Mouse (Mus musculus): ENCODE measurements around the gene Atp11a. TPM values are rescaled to one million over a fixed set of nuclear protein-coding genes. Genes with fewer than 3 reads are reported as not detected.

Atp11a gene
- polyA plus RNA-seq (2012; rRNA removed), result 128 and 141 TPM in 2 replicates

DNA sequence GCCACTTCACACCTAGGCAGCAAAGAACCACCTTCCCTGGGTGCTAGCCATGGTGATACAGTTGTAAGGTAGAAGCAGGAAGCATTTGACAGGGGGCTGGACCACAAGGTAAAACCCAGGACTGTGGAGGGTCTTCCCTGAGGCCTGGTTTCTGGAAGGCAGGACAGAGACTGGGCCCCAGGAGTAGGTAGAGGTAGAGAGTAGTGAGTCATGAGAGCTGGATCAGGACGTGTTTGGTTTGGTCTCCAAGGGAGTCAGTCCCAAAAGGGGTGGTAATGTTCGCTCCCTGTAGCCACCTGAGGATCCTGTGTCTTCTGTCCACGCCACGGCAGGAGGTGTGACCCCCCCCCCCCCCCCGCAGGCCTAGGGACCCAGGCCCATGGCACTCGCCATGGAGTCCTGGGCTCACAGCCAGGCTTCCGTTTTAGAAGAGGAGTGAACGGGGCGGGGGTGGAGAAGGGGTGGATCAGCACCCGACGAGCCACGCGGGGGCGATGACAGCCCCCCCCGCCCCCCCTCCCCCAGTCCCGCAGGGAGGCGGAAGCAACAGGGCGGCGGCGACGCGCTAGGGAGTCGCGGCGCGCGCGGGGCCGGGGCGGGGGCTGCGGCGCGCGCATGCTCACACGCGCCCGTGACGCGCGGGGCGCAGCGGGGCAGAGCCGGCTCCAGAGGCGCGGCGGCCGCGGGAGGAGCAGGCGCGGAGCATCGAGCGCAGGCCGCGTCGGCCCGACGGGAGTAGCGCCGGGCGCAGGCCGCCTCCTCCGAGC, at the start of gene Atp11a:
Atp11a (plus strand) TSS at position 624 of the 767 bp plus-strand sequence.
- DNase-seq (ENCODE audit: low read depth), result no peak

- no peak for DNase-seq (ENCODE audit: low read depth)
Observed at GRCm38 (mm10) chr8:12711623-12712022, 45.2 kb upstream of the Atp11a start.

GRCm38 (mm10) chr8:12715861-12716585, 40.8 kb upstream of the Atp11a start:
- DNase-seq (ENCODE audit: low read depth), result no peak

DNA sequence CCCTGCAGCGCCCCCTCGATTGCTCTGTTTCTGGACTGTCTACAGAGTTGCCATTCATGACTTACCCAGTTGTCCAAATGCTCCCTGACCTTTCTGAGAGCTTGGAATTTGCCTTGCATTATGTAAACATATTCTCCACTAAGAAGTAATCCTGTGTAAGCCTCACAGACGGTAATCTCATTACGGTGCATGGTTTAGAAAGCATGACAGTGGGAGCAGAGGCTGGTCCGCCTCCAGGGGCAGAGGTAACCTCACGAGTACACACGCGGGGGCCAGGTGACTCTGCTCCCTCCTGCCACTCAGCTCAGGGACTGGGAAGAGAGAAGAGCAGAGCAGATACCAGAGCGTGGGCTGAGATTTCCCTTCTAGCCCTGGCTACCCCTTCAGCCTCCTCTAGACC, 37.7 kb upstream of the Atp11a start:
- no peak for DNase-seq (ENCODE audit: low read depth)

DNA sequence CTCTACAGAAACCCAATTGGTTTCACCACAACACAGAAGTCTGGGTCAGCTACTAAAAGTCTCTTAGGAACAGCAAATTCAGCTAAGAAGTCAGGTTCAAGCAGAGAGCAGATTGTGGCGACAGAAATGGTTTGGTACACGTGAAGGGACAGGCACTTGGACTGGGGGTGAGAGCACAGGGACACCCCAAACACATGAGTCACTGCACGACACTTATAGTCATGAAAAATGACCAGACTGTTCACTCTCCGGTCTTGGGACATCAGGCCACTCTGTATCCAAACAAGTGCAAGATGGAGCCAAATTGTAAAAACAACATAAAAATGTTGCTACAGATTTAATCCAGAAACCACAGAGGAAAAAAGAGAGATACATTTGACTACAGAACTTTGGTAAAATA, 28.2 kb upstream of the Atp11a start:
- DNase-seq (ENCODE audit: low read depth), result no peak

GRCm38 (mm10) chr8:12730780-12731179, 26.0 kb upstream of the Atp11a start:
- no peak for DNase-seq (ENCODE audit: low read depth)

DNA sequence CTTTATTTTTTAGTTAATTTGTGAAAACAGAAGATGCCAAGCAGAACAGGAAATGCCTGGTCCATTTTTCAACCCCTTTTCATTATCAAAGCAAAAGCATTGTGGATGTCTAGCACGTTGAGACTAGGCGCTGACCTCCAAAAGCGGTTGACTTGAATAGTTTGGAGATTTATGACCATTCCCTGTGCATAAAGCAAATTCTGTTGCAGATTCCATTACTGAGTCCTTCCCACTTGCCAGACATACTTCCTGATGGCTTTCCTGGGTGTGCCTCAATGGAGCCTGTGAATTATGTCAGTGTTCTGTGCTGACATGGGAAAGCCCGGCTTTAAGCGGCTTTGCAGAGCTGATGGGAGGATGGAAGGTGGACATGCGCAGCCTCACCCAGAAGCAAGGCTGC, 24.4 kb upstream of the Atp11a start:
- DNase-seq (ENCODE audit: low read depth), result no peak

- DNase-seq (ENCODE audit: low read depth), result no peak
Observed at GRCm38 (mm10) chr8:12739113-12739512, 17.7 kb upstream of the Atp11a start.

GRCm38 (mm10) chr8:12743390-12743789, 13.4 kb upstream of the Atp11a start:
- peak; percentile 70 for DNase-seq (ENCODE audit: low read depth)

- DNase-seq (ENCODE audit: low read depth), result no peak
Observed at GRCm38 (mm10) chr8:12748183-12748582, 8.6 kb upstream of the Atp11a start.

GRCm38 (mm10) chr8:12749116-12749515, 7.7 kb upstream of the Atp11a start:
- no peak for DNase-seq (ENCODE audit: low read depth)

DNA sequence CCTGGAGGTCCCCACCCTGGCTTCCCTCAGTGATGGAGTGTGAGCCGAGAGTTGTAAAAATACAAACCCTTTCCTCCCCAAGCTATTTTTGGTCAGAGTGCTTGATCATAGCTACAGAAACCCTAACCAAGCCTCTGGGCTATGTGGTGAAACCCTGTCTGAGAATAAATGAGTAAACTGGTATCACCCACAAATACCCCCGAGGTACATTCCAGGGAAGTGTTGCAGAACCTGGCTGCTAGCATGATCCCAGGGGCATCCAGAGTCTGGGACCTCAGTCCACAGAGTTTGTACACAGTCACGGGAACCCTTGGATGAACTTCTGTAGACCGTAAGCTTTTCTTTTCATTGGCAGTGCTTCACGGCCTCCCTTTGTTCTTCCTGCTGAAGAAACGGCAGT, 3.8 kb upstream of the Atp11a start:
- peak; percentile 19 for DNase-seq (ENCODE audit: low read depth)

DNA sequence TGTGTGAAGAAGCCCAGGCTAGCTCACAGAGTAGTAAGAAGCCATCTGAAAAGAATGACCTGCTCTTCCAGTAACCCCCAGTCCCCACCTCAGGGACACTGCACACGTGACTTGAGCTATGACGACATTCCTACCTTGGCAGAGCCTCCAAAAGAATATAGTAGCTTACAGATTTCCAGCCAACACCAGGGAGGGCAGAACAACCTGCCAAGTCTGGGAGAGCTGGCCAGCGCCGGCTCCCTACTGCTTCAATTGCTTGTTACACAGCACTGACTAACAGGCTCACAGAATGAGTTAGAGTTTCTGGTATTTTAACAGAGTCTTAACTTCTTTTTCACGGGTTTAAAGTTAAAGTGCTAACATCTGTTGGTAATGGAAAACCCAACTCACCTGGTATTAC, 2.7 kb upstream of the Atp11a start:
- peak; percentile 28 for DNase-seq (ENCODE audit: low read depth)

GRCm38 (mm10) chr8:12755312-12755711, 1.5 kb upstream of the Atp11a start:
- DNase-seq (ENCODE audit: low read depth), result no peak

DNA sequence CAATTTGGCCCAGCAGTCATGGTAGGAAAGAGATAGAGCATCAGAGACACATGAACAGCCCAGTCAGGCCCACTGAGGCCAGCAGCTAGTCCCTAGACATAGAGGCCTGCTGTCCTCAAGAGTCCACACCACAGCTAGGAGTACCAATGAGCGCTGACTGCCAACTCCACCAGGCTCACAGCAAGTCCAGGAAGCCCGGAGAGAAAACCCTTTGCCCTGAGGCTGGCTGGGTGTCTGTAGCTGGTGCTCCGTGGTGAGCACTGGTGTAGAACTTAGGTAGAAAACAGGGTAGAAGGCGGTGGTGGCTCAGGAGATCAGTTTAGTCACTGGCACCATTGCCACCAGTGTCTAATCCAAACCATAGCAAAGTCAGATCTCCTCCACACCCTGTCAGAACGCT, 988 bp upstream of the Atp11a start:
- no peak for DNase-seq (ENCODE audit: low read depth)

DNA sequence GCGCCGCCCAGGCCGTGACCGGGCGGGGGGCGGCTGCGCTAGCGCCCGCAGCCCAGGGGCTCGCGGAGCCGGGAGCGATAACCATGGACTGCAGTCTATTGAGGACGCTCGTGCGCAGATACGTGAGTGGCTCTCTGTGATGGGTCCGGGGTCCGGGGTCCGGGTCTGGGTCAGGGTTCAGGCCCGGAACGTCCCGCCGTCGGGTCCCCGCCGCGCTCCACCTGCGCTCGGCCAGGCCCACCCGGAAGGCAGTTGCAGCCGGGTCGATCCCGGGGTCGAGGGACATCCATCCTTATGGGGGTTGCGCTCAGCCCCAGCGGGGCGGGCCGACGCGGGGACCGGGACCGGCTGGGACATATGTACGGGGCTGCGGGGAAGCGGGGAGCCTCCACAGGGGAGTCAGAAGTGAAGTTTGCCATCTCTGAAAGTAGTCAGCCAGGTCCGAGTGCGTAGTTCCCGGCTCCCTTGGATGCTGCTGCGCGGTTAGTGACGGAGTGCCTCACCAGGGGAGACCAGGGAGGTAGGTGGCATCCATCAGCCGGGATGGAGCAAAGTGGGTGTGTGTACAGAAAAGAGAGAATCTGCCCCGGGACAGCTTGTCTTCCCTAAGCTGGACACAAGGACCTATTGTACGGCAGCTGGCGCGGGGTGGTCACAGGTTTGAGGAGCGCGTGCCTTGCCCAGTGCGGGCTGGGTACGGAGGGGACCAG, 572 bp downstream of the Atp11a start:
- no peak for DNase-seq (ENCODE audit: low read depth)

- DNase-seq (ENCODE audit: low read depth), result no peak
Observed at GRCm38 (mm10) chr8:12759963-12760362, 3.1 kb downstream of the Atp11a start.

DNA sequence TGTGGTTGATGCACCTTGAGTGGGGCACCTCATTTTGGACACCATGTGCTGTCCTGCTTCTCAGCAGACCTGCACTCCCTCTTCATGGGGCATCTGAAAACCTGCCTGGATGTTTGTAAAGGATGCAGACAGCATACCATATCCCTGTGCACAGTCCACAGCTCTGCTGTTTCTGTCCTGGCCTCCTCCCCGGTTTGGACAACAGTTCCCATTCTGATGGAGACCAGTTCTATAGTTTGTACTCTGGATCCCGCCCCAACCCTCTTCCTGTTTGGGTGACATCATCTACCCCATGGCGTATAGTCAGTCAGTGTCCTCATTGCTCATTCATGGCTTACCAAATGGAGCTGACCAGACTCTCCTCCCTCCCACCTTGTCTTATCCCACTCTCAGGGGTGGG, 5.1 kb downstream of the Atp11a start:
- DNase-seq (ENCODE audit: low read depth), result no peak

DNA sequence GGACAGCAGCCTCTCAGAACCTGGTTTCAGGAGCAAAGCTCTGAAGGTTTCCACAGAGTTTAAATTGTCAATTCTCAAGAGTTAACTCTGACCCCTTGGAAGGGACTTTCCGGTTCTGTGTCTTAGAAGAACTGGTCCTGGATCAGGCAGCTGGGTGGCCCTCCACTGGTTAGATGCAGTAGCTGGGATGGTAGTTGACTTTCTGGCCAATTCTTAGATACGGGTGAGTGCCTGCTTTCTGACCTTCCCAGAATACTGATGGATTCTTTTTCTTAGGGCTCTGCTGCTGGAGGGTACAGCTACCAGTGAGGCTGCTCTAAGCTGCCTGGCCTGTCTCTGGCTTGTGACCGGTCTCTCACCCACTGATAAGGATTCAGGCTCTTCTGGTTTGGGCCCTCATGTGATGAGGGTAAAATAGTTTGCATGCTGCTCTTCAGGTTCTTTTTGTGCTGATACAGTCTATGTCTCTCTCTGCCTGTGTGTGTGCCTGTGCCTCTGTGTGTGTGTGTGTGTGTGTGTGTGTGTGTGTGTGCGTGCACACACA, 6.8 kb downstream of the Atp11a start:
- no peak for DNase-seq (ENCODE audit: low read depth)

DNA sequence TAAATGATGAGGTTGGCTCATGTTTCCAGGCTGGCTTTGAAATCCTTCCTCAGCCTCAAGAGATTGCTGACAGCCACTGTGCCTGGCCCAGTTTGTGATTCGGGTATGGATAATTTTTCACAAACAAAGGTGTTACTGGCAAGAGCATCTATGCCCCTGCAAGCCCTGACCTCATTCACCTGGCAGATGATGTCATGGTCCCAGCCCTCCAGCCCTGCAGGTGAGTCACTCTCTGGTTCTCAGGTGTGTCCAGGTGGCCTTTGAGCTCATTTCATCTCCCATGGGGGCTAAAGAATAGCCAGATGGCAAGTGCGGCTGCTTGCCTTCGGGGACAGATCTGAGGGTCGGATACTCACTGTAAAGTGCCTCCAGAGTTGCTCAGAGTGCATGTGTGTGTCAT, 8.2 kb downstream of the Atp11a start:
- no peak for DNase-seq (ENCODE audit: low read depth)

DNA sequence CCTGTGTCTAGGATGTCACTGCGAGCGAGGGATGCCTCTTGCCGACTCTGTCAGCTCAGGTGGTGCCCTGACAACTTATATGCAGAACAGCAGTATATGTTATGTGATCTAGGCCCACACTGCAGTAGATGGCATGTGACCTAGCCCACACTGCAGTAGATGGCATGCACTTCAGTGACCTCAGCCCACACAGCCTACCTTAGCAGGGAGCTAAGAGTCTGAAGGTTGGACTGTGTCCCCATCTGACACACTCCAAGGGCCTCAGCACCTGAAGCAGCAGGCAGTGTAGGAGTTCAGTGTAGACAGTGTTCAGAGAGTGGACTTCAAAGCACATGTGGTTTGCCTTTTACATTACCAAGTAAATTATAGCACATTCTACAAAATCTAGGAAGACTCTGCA, 10.4 kb downstream of the Atp11a start:
- no peak for DNase-seq (ENCODE audit: low read depth)

DNA sequence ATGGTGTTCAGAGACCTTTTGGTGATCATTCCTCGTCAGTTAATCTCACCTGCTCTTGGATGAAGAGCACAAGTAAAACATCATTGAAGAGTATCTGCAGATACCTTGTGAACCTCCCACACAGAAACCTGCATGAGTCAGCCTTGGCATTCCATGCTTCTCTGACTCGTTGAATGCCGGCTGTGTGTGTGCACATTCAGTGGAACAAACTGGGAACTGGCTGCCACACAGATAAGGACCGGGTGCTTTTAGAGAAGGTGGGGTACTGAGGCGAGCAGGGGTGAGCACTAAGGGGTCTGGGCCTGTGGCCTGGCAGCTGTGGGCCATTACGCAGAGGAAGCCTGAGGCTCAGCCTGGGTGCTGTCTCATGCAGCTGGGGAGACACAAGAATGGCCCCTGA, 11.9 kb downstream of the Atp11a start:
- DNase-seq (ENCODE audit: low read depth), result no peak

Measured in gonadal fat pad, adult 2 months (tissue).